Mouse (Mus musculus) kidney, postnatal 25 days (tissue): ENCODE measurements around the gene Arhgdig.
A peak's percentile ranks its signal among the peaks of the same experiment; 100 is the strongest.

Experiments
- DNase-seq, 2 experiments: peaks; one replicate each; pipeline ENCODE4 v3.0.0; 2021; ENCODE audit warnings: mixed read lengths in 2 of 2

Arhgdig gene

GRCm38 (mm10) chr17:26207686-26208085 lies at the start of gene Arhgdig:
TSS of gene Arhgdig (minus strand) at chr17:26207786.
- DNase-seq, result no peak

- no peak for DNase-seq
Observed at GRCm38 (mm10) chr17:26255313-26255712, 47.7 kb upstream of the Arhgdig start.

- DNase-seq, result no peak
Observed at GRCm38 (mm10) chr17:26253399-26253798, 45.8 kb upstream of the Arhgdig start.

- peak; percentile 96 to 97 for DNase-seq
Observed at GRCm38 (mm10) chr17:26252539-26253251, 45.1 kb upstream of the Arhgdig start, which contains the start of gene Luc7l. TSS of gene Luc7l (plus strand) at chr17:26252896.

GRCm38 (mm10) chr17:26251886-26252538 lies 44.4 kb upstream of the Arhgdig start:
- no peak for DNase-seq

GRCm38 (mm10) chr17:26244101-26244841 lies 36.7 kb upstream of the Arhgdig start, which contains the start of gene Fam234a:
TSS of gene Fam234a (minus strand) at chr17:26244242.
- DNase-seq, result peak; percentile 98 to 99

- peak; percentile 76 to 91 for DNase-seq
Observed at GRCm38 (mm10) chr17:26243471-26244100, 36.0 kb upstream of the Arhgdig start.

GRCm38 (mm10) chr17:26240990-26241389 lies 33.4 kb upstream of the Arhgdig start:
- no peak for DNase-seq

GRCm38 (mm10) chr17:26240120-26240790 lies 32.7 kb upstream of the Arhgdig start:
- DNase-seq, result no peak

- no peak for DNase-seq
Observed at GRCm38 (mm10) chr17:26239551-26239950, 32.0 kb upstream of the Arhgdig start.

- no peak for DNase-seq
Observed at GRCm38 (mm10) chr17:26237667-26238066, 30.1 kb upstream of the Arhgdig start.

GRCm38 (mm10) chr17:26235077-26235815 lies 27.7 kb upstream of the Arhgdig start:
- DNase-seq, result no peak

- no peak for DNase-seq
Observed at GRCm38 (mm10) chr17:26234386-26234785, 26.8 kb upstream of the Arhgdig start.

- DNase-seq, result peak in 1 of 2 experiments; percentile 23
Observed at GRCm38 (mm10) chr17:26232863-26233262, 25.3 kb upstream of the Arhgdig start.

GRCm38 (mm10) chr17:26231156-26231555 lies 23.6 kb upstream of the Arhgdig start:
- no peak for DNase-seq

- no peak for DNase-seq
Observed at GRCm38 (mm10) chr17:26229776-26230175, 22.2 kb upstream of the Arhgdig start.

- DNase-seq, result peak; percentile 55 to 81
Observed at GRCm38 (mm10) chr17:26225150-26225549, 17.6 kb upstream of the Arhgdig start.

GRCm38 (mm10) chr17:26221508-26221907 lies 13.9 kb upstream of the Arhgdig start:
- DNase-seq, result peak in 1 of 2 experiments; percentile 56

GRCm38 (mm10) chr17:26212681-26213080 lies 5.1 kb upstream of the Arhgdig start:
- DNase-seq, result no peak

- DNase-seq, result no peak
Observed at GRCm38 (mm10) chr17:26212241-26212640, 4.7 kb upstream of the Arhgdig start.

GRCm38 (mm10) chr17:26206392-26206791 lies 1.2 kb downstream of the Arhgdig start:
- DNase-seq, result no peak

- DNase-seq, result no peak
Observed at GRCm38 (mm10) chr17:26204766-26205165, 2.8 kb downstream of the Arhgdig start.
